Mouse (Mus musculus) lung, postnatal 10 days (tissue): ENCODE results near the gene Tex30.
"Not testable (repeated sequence)": the region's sequence is repeated elsewhere in the genome, so short reads cannot be mapped to it uniquely, and the experiment has no call there.

ENCODE experiments used
- DNase-seq: peaks from one replicate; pipeline ENCODE4 v3.0.0; 2021

The Tex30 gene

GRCm38 (mm10) chr1:44102259-44102717 lies at the start of gene Tex30:
Gene Tex30 (minus strand): TSS chr1:44102441.
- peak; percentile 96 for DNase-seq

DNA sequence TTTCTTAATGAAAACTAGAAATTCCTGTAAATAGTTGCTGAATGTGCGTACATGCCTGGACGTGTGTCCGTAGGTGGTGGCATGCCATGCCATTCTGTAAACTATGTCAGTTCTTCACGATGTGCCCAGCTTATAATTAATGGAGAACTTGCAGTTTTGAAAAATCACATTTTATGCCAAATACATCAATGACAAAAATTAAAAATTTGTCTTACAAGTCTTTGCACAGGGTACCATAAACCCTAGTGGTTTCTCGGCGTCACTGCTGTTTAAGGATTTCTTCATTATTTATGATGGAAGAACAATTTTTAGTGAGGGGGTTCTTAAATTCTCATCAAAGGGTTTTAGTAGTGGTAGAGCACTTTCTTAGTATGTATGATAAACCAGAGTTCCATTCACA lies 46.5 kb upstream of the Tex30 start:
- no peak for DNase-seq

DNA sequence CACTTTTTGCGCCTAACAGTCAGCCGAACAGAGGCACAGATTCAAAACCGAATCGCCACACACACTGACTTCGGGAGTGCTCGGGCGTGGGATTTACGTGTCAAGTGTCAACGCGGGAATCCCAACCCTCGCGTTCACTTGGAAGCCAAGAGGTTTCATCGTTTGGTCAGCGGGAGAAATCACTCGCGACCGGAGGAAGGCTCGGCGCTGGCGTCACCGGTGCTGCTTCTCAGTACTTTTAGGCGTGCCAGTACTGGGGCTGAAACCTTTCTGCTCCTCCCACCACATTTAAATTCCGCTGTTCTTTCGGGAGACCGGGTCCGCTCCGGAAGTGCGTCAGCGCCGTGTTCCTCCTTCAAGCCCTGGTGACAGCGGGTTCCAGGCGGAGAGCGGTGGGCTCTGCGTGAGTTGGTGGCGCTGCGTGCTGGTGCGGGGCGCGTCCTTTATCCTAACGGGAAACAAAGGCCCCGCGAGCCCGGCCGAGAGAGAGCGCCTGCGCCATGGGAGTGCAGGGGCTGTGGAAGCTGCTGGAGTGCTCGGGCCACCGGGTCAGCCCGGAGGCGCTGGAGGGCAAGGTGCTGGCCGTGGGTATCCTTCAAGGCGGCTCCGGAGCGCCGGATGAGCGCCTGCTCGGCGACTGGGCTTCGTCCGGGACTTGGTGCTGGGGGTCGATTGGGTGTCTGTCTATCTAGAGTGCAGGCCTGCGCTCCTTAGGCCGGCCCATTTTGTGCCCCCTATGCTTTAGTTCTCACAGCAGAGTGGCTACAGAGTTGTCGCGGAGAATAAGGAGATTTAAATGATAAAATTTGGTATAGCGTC lies 45.5 kb upstream of the Tex30 start, which contains the start of gene Ercc5:
Ercc5 (plus strand) TSS at position 182 of the 819 bp plus-strand sequence.
- peak; percentile 90 for DNase-seq

GRCm38 (mm10) chr1:44142747-44143146 lies 40.5 kb upstream of the Tex30 start:
- DNase-seq = no peak

DNA sequence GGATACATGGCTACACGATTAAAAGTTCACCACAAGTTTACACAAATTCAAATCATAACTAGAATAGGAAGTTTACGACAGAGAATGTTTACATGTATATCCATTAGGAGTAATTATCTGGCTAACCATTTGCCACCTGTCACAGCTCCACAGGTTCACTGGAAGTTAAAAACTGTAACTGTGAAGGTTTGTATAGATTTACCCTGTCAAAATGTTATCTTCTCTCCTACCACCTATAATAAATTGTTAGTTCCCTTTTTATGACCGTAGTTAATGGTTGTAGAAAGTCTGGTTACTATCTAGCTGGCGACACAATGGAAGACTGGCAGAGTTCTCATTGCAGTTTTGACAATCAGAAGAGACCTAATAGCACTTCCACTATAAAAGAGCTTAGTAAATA lies 38.0 kb upstream of the Tex30 start:
- no peak for DNase-seq

DNA sequence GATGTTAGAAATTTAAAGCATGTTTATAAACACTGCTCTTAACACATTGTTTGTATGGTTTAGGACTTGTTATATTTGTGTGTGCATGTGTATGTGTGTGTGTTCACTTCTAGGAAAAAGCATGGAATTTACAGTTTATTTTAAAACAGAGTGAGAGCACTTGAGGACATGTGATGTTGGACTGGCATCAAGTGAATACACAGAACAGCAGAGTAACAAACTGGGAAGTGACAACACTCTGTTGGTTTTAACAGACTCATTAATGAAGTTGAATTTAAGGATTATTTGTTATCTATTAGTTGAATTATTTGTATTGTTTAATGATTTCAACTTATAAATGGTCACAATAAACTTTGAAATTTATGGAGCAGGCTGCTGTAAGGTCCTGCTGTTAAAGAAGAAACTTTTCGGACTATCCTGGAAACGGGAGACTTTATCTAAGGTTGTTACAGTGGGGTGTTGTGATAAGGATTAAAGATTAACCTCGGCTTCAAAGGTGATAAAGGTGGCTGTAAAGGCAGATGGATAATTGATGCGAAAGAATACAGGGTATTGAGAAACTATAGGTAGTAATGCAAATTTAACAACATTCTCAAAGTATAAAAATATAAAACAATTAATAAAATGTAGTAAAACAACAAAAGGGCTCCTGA lies 27.8 kb upstream of the Tex30 start:
- no peak for DNase-seq

- no peak for DNase-seq
These were observed 23.3 kb upstream of the Tex30 start for GRCm38 (mm10) chr1:44125590-44125989.

DNA sequence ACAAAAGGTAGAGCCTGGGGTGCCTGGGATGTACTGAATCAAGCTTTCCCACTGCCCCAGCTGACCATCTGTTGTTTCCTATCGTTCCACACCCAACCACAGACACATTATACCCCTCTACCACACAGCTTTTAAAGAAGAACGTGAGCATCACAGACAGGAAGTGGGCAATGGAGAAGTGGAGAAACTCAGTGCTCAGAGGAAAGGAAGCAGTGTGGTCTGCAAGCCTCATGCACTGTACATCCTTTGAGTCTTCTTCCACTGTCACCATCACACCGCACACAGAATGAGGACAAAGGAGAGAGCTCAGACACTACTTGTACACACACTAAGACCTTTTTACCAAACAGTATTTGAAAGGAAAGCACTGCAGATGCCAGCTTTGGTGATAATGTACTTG lies 20.0 kb upstream of the Tex30 start:
- no peak for DNase-seq

DNA sequence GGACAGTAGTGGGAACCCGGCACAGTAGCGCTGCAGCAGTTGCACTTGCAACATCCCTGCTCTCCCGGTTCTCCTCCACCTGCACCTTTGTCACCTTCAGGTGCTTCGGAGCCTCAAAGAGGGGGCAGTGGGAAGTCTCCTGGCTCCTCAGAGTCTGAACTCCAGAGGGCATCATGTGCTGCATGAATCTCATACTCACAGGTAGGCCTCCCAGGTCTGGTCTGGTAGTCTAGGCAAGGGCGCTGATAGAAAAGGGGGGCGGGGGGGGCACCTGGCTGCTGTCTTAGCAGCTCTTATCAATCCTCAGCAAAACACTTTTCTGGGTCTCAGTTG lies 17.8 kb upstream of the Tex30 start:
- DNase-seq = no peak

- DNase-seq = peak; percentile 93
These were observed 17.2 kb upstream of the Tex30 start for GRCm38 (mm10) chr1:44119201-44120073.

- DNase-seq = peak; percentile 95
These were observed 16.2 kb upstream of the Tex30 start, which contains the start of the genes Kdelc1 and Bivm for GRCm38 (mm10) chr1:44118239-44119054. Gene Kdelc1 (minus strand): TSS chr1:44118808. Gene Bivm (plus strand): TSS chr1:44118957.

DNA sequence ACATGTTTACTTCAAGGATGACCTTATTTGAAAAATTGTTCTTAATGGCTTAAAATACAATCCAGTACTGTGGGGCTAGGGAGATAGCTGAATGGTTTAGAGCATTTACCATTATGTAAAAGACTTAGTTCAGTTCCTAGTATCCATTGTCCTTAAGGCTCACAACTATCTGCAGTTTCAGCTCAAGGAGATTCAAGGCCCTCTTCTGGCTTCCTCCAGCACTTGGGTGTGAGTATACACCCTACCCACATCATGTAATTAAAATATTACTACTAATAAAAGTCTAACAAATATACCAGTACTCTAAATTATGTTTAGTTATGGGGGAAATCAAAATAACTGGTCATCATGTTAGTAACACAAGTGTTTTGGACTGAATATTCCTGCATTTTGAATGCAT lies 15.3 kb upstream of the Tex30 start:
- DNase-seq = no peak

DNA sequence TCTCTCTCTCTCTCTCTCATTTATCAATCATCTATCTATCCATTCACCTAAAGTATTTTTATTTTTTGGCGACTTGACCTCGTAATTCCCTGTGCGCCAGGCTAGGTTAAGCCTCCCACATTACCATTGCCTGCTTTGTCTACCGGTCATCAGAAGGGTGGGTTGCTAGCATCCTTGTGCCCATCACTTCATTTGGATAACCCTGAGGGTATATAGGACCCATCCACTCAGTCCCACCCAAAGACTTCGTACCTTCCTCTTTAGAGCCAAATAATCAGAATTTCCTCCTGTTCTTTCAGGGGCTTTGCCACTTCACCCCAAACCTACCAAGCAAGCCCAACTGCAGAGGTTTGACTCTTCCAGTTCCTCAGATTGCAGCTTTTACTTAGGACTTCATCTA lies 698 bp upstream of the Tex30 start:
- no peak for DNase-seq

- peak; percentile 38 for DNase-seq
These were observed 604 bp downstream of the Tex30 start for GRCm38 (mm10) chr1:44101448-44102225.

DNA sequence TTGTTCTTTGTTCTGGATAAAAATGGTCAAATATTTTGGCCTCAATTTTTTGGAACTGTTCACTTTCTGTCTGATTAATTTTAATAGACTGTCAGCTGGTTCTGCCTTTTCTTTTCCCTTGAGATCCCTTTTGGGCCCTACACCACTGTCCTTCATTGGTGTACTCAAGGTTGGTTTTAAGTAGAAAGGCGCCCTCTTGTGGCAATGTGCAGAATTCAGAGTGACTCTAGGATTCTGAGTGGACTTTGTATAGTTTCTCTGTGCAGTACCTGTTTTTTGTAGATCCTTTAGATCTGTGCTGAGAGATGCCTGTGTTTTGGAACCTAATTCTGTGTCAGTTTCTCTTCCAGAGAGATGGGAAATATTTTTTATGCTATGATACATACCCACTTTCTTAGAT lies 37.6 kb downstream of the Tex30 start:
- DNase-seq = peak; percentile 63

DNA sequence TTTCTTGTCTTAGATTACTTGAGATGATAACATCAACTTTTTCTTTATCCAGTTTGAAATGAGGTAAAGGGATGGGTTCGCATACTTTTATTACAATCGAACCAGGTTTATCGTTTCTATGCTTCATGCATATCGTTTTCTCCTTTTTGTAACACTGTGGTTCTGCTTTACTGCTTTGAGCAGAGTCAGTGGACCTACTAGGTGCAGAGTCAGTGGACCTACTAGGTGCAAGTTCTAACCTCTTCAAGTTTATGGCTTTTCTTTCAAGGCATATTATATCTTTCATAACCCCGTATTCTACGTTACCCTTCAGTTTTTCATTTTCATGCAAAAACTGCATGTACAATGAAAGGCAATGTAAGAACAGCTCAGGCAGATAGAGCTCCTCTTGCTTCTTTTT lies 38.8 kb downstream of the Tex30 start:
- DNase-seq = no peak

GRCm38 (mm10) chr1:44061836-44062235 lies 40.4 kb downstream of the Tex30 start, which contains the start of gene Gm8251:
Gene Gm8251 (minus strand): TSS chr1:44061936.
- DNase-seq = no peak

DNA sequence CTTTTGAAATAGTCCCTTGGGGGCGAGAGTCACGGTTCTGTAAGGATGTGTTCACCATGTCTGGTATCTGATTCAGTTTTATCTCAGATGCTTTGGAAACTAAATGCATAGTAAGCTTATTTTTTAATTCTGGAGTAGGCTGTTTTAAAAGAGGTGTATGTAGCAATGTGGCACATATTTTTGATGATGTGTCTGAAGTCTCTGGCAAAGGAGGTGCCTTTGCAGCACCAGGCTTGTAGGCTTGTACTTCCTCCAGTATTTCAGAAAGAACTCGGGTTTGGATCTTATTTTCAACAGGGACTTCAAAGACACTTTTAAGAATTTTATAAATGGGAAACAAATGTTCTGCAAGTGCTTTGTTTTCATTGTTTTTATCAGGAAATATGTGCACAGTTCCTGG lies 44.4 kb downstream of the Tex30 start:
- DNase-seq = no peak

DNA sequence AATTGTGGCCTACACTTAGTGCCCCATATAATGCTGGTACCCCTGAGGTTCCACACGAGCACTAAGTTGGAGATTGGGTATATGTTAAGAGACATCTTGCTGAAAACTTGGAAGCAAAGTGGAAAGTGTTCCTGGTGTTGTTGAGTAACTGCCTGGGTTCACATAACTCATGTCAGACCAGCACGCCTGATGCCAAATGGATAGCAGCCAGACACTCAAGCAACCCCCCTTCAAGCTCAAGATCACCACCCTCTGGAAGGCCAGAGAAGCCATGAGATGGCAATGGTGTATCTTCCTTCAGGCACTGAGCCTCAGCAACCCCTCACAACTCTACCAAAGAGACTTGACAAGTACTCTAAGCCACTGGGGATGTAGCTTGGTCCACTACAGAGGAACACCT lies 55.7 kb downstream of the Tex30 start:
- peak; percentile 55 for DNase-seq

DNA sequence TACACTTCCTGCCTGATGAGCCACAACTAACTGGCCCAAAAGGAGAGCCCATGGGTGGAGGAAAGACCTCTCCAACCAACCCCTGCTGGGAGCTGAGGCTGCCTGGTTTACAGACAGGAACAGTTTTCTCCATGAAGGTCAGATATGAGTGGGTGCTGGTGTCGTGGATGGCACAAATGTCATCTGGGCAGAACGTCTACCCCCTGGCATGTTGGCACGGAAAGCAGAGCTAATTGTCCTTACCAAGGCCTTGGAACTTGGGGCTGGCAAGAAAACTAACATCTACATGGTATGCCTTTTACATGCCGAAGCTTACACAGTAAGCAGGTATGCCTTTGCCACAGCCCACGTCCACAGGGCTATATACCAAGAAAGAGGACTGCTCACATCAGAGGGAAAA lies 56.6 kb downstream of the Tex30 start:
- DNase-seq = not testable (repeated sequence)

GRCm38 (mm10) chr1:44042555-44042915 lies 59.7 kb downstream of the Tex30 start:
- no peak for DNase-seq
